Mouse (Mus musculus) monocyte, adult 59 days (primary cell): ENCODE results near the gene Npdc1. TPM values are rescaled to one million over a fixed set of nuclear protein-coding genes. Genes with fewer than 3 reads are reported as not detected.

Experiments
- total RNA-seq, 2 experiments: library from RNA; stranded (reverse); gene quantifications; one replicate each; pipeline ENCODE4 v1.2.4; 2023

Gene Npdc1
- not detected for total RNA-seq

GRCm38 (mm10) chr2:25399051-25399450 is at the start of gene Npdc1:
Gene Npdc1 (plus strand): TSS chr2:25399351.

GRCm38 (mm10) chr2:25356208-25357079 is 42.7 kb upstream of the Npdc1 start, which contains the start of gene Dpp7:
Gene Dpp7 (minus strand): TSS chr2:25356359.

GRCm38 (mm10) chr2:25365091-25365761 is 33.9 kb upstream of the Npdc1 start, which contains the start of gene Uap1l1:
Gene Uap1l1 (minus strand): TSS chr2:25365682.

GRCm38 (mm10) chr2:25371764-25372643 is 27.1 kb upstream of the Npdc1 start, which contains the start of gene Sapcd2:
Gene Sapcd2 (plus strand): TSS chr2:25372321.

GRCm38 (mm10) chr2:25395721-25396596 is 3.2 kb upstream of the Npdc1 start, which contains the start of gene Entpd2:
Gene Entpd2 (plus strand): TSS chr2:25395874.

GRCm38 (mm10) chr2:25422587-25423410 is 23.6 kb downstream of the Npdc1 start, which contains the start of gene Fut7:
Gene Fut7 (plus strand): TSS chr2:25423267.

GRCm38 (mm10) chr2:25428442-25429236 is 29.5 kb downstream of the Npdc1 start, which contains the start of gene Abca2:
Gene Abca2 (plus strand): TSS chr2:25428703.

GRCm38 (mm10) chr2:25456205-25456953 is 57.2 kb downstream of the Npdc1 start, which contains the start of gene Clic3:
Gene Clic3 (plus strand): TSS chr2:25456838.

Other genes with a start within 250 kb of the Npdc1 start
- gene Nrarp, start 218.6 kb upstream of the Npdc1 start, total RNA-seq: 1 to 10 TPM; 5.6 to 5.8 TPM
- 10 to 100 TPM; 34.6 to 36.4 TPM for gene Tor4a, start 202.5 kb upstream of the Npdc1 start, total RNA-seq
- 10 to 100 TPM; 48.9 to 59.0 TPM for gene Nelfb, start 187.9 kb upstream of the Npdc1 start, total RNA-seq
- not detected for gene Stpg3, start 184.7 kb upstream of the Npdc1 start, total RNA-seq
- not detected for gene Fam166a, start 180.6 kb upstream of the Npdc1 start, total RNA-seq
- 10 to 100 TPM; 47.5 to 50.6 TPM for gene Tubb4b, start 174.6 kb upstream of the Npdc1 start, total RNA-seq
- not detected for gene Slc34a3, start 165.0 kb upstream of the Npdc1 start, total RNA-seq
- not detected for gene Rnf224, start 162.6 kb upstream of the Npdc1 start, total RNA-seq
- under 1 TPM in 1 of 2 experiments, not detected in 1; 0.88 TPM for gene Rnf208, start 157.1 kb upstream of the Npdc1 start, total RNA-seq
- not detected for gene Cysrt1, start 156.9 kb upstream of the Npdc1 start, total RNA-seq
- 1 to 10 TPM; 2.3 to 2.6 TPM for gene AL732309.1, start 152.5 kb upstream of the Npdc1 start, total RNA-seq
- 10 to 100 TPM; 14.0 to 21.2 TPM for gene Tmem203, start 143.9 kb upstream of the Npdc1 start, total RNA-seq
- 10 to 100 TPM; 21.1 to 24.9 TPM for gene Tprn, start 136.7 kb upstream of the Npdc1 start, total RNA-seq
- gene Ssna1, start 126.9 kb upstream of the Npdc1 start, total RNA-seq: 10 to 100 TPM; 49.1 TPM
- gene Anapc2, start 126.9 kb upstream of the Npdc1 start, total RNA-seq: 10 to 100 TPM; 83.4 to 88.1 TPM
- not detected for gene Tmem210, start 111.2 kb upstream of the Npdc1 start, total RNA-seq
- not detected for gene Lrrc26, start 109.4 kb upstream of the Npdc1 start, total RNA-seq
- gene Grin1, start 80.2 kb upstream of the Npdc1 start, total RNA-seq: not detected
- 10 to 100 TPM; 33.9 to 41.6 TPM for gene Man1b1, start 67.0 kb upstream of the Npdc1 start, total RNA-seq
- 10 to 100 TPM; 25.9 to 31.9 TPM for gene Dpp7, start 43.0 kb upstream of the Npdc1 start, total RNA-seq
- 10 to 100 TPM; 24.7 to 30.9 TPM for gene Uap1l1, start 33.7 kb upstream of the Npdc1 start, total RNA-seq
- not detected for gene Sapcd2, start 27.0 kb upstream of the Npdc1 start, total RNA-seq
- gene Entpd2, start 3.5 kb upstream of the Npdc1 start, total RNA-seq: not detected
- gene Fut7, start 23.9 kb downstream of the Npdc1 start, total RNA-seq: 10 to 100 TPM; 15.6 to 17.3 TPM
- gene Abca2, start 29.4 kb downstream of the Npdc1 start, total RNA-seq: 10 to 100 TPM; 35.3 to 36.1 TPM
- not detected for gene Clic3, start 57.5 kb downstream of the Npdc1 start, total RNA-seq
- gene Paxx, start 61.7 kb downstream of the Npdc1 start, total RNA-seq: 10 to 100 TPM; 24.0 to 34.2 TPM
- gene Ptgds, start 70.7 kb downstream of the Npdc1 start, total RNA-seq: not detected
- gene Lcn12, start 94.6 kb downstream of the Npdc1 start, total RNA-seq: not detected
- gene Fbxw5, start 101.4 kb downstream of the Npdc1 start, total RNA-seq: 10 to 100 TPM; 53.7 to 55.4 TPM
- gene C8g, start 102.4 kb downstream of the Npdc1 start, total RNA-seq: 1 to 10 TPM in 1 of 2 experiments, not detected in 1; 1.0 TPM
- 10 to 100 TPM; 26.9 to 27.7 TPM for gene Traf2, start 147.6 kb downstream of the Npdc1 start, total RNA-seq
- gene Edf1, start 158.5 kb downstream of the Npdc1 start, total RNA-seq: 100 to 1,000 TPM; 117 to 141 TPM
- gene Mamdc4, start 175.5 kb downstream of the Npdc1 start, total RNA-seq: 1 to 10 TPM; 1.4 to 1.7 TPM
- 1 to 10 TPM; 6.0 to 7.4 TPM for gene Phpt1, start 175.9 kb downstream of the Npdc1 start, total RNA-seq
- gene Ajm1, start 182.4 kb downstream of the Npdc1 start, total RNA-seq: 1 to 10 TPM; 2.2 to 3.5 TPM
- 10 to 100 TPM; 72.6 to 82.4 TPM for gene Rabl6, start 209.2 kb downstream of the Npdc1 start, total RNA-seq
- not detected for gene Ccdc183, start 218.3 kb downstream of the Npdc1 start, total RNA-seq
- gene Tmem141, start 222.7 kb downstream of the Npdc1 start, total RNA-seq: 10 to 100 TPM; 21.2 to 22.8 TPM
- gene Fcna, start 228.7 kb downstream of the Npdc1 start, total RNA-seq: 100 to 1,000 TPM; 205 to 232 TPM